Mouse (Mus musculus) neural tube, embryonic 13.5 days (tissue): Measurements from ENCODE around the gene Mysm1. TPM values are rescaled to one million over a fixed set of nuclear protein-coding genes. Genes with fewer than 3 reads are reported as not detected.
A peak's percentile ranks its signal among the peaks of the same experiment; 100 is the strongest.

Experiments
- ATAC-seq: fragments of 200-750 bp; cut with Nextera tagmentation; 2 replicates; pipeline ENCODE4 v1.8.0; 2017; ENCODE audit warnings: low read depth, mild to moderate bottlenecking, moderate TSS enrichment, moderate library complexity
- H3K27ac ChIP-seq: fragments of 300-500 bp; sonication (generic); replicated peaks from 2 replicates; pipeline ENCODE4 v1.5.1; 2015; ENCODE audit warnings: moderate library complexity, mild to moderate bottlenecking, inconsistent platforms
- H3K27me3 ChIP-seq: fragments of 300-500 bp; sonication (generic); 2 replicates; pipeline ENCODE4 v1.6.1; 2015; ENCODE audit warnings: mild to moderate bottlenecking, inconsistent platforms
- H3K36me3 ChIP-seq: fragments of 300-500 bp; sonication (generic); 2 replicates; pipeline ENCODE4 v1.6.1; 2015; ENCODE audit warnings: mild to moderate bottlenecking, inconsistent platforms
- H3K4me1 ChIP-seq: fragments of 300-500 bp; sonication (generic); replicated peaks from 2 replicates; pipeline ENCODE4 v1.6.1; 2015; ENCODE audit warnings: inconsistent platforms
- H3K4me2 ChIP-seq: fragments of 300-500 bp; sonication (generic); 2 replicates; pipeline ENCODE4 v1.6.1; 2015; ENCODE audit warnings: inconsistent platforms, mild to moderate bottlenecking, moderate library complexity
- H3K4me3 ChIP-seq: fragments of 300-500 bp; sonication (generic); 2 replicates; pipeline ENCODE4 v1.5.1; 2015; ENCODE audit warnings: mild to moderate bottlenecking, inconsistent platforms
- H3K9ac ChIP-seq: fragments of 300-500 bp; sonication (generic); 2 replicates; pipeline ENCODE4 v1.6.1; 2015; ENCODE audit warnings: moderate library complexity, mild to moderate bottlenecking, inconsistent platforms
- H3K9me3 ChIP-seq: fragments of 300-500 bp; sonication (generic); 2 replicates; pipeline ENCODE4 v1.6.1; 2016; ENCODE audit warnings: inconsistent platforms
- WGBS: fragments of 180-500 bp; shearing (Covaris S2); methylation state at CpG from one replicate; pipeline ENCODE4 v1.1.7; 2015; 5-methylcytosine and 5-hydroxymethylcytosine counted together
- polyA plus RNA-seq: library from polyadenylated mRNA; unstranded; fragments of >200 nt; fragmentation: Nextera tagmentation; extraction: Ambion mirVana; gene quantifications from 2 replicates; pipeline ENCODE4 v1.2.1, GENCODE M21; 2015

Mysm1 gene
- 27.7 and 29.2 TPM in 2 replicates for polyA plus RNA-seq

DNA sequence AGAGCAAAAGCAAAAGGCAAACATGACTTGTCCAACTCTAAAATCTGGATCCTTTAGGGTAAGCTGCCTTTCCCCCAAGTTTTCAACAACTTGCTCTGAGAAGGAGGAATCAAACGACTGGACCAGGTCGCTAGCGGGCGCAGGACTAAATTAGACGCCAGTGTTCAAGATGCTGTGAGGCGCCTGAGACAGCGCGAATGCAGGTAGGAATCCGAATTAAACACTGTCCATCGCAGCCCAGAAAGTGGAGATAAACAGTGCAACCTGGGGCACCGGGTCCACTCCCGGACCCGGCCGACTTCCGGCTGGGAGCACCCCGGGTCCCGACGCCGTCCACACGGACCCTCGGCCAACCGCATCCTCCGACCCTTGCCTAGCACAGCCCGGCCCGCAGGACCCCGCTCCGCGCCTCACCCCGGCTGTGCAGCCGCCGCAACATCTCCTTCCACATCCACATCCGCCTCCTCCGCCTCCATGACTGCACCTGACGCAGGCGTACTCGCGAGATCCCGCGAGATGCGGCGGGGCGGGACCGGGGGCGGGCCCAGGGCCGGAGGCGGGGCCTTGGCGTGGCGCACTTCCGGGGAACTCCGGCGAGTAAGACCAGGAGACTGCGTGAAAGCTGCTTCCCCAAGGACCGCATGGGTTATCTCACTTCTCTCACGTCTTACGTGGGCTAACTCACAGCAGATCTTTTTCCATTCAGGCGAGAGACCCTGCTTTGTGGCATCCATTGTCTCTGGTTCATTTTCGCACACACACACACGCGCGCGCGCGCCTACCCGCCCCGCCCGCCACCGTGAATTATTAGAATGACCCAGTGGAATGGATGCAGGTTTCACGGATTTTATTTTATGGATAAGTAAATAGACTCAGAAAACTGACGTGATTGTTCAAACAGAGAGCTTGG lies at the start of gene Mysm1:
TSS of gene Mysm1 (minus strand) at position 511 of the 910 bp plus-strand sequence.
- H3K9ac ChIP-seq = peak within 1 kb of the TSS; percentile 89
- H3K4me3 ChIP-seq = peak within 1 kb of the TSS; percentile 87
- peak within 1 kb of the TSS; percentile 92 for H3K4me2 ChIP-seq
- no peaks in the 10 kb centered on the region for H3K27me3 ChIP-seq
- peak; percentile 100 for ATAC-seq
- peak within 1 kb of the TSS; percentile 86 for H3K27ac ChIP-seq
- peaks cover 28% of the 10 kb centered on the region for H3K4me1 ChIP-seq
- peaks cover 13% of the 10 kb centered on the region for H3K36me3 ChIP-seq
- H3K9me3 ChIP-seq = no peaks in the 10 kb centered on the region
- under 1% methylated on average over 69 of the region's 69 CpGs for WGBS

DNA sequence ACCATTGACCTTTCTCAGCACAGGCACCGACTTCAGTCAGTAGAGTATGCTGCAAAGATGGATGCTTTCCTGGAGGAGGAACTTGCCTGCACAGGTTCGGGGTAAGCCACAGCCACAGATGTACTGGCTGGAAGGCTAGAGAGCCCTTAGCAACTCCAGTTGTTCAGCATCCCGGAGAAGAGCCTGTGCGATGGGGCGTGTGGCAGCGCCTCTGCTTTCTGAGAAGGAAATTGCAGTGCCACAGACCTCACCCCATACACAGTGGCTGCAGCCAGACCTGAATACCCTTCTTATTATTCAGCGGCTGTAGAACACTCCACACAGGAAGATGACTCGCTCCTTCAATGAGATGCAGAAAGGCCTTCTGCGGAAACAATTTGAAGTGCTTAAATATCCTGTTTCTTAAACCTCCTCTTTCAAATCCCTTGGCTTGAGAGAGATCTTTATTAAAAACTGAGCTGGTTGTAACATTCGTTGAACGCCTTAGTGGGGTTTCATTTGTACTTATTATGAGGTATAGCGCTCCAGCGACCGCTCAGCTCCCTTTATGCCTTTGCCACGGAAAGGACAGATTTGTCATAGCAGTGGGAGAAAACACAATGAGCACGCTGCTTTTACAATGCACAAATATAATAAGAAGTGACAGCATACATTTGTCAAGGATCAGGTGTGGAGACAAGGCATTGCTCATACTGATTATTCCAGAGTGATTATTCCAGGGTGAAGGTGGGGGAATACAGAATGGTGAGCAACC lies 47.1 kb upstream of the Mysm1 start:
- Histone ChIP-seq H3K36me3 (no peaks in the 10 kb centered on the region), H3K27ac (no peak overlapping the region)
- no peak for ATAC-seq

GRCm38 (mm10) chr4:95023350-95023953 lies 44.6 kb upstream of the Mysm1 start:
- Histone ChIP-seq H3K27ac (no peak overlapping the region), H3K4me3 (no peak overlapping the region), H3K9ac (no peak overlapping the region), H3K4me1 (peaks cover 4% of the 10 kb centered on the region; the same call in 1 of the 2 replicates), H3K9me3 (no peaks in the 10 kb centered on the region), H3K36me3 (no peaks in the 10 kb centered on the region), H3K27me3 (no peaks in the 10 kb centered on the region), H3K4me2 (no peak overlapping the region)
- WGBS = 80% methylated on average over 12 of the region's 12 CpGs
- ATAC-seq = no peak

More for the DNA sequence above, 47.1 kb upstream of the Mysm1 start:
- no peak overlapping the region for H3K9ac ChIP-seq
- H3K27me3 ChIP-seq = no peaks in the 10 kb centered on the region
- 71% methylated on average over 16 of the region's 16 CpGs for WGBS
- H3K4me3 ChIP-seq = no peak overlapping the region
- H3K4me2 ChIP-seq = no peak overlapping the region
- H3K9me3 ChIP-seq = no peaks in the 10 kb centered on the region
- no peaks in the 10 kb centered on the region for H3K4me1 ChIP-seq

DNA sequence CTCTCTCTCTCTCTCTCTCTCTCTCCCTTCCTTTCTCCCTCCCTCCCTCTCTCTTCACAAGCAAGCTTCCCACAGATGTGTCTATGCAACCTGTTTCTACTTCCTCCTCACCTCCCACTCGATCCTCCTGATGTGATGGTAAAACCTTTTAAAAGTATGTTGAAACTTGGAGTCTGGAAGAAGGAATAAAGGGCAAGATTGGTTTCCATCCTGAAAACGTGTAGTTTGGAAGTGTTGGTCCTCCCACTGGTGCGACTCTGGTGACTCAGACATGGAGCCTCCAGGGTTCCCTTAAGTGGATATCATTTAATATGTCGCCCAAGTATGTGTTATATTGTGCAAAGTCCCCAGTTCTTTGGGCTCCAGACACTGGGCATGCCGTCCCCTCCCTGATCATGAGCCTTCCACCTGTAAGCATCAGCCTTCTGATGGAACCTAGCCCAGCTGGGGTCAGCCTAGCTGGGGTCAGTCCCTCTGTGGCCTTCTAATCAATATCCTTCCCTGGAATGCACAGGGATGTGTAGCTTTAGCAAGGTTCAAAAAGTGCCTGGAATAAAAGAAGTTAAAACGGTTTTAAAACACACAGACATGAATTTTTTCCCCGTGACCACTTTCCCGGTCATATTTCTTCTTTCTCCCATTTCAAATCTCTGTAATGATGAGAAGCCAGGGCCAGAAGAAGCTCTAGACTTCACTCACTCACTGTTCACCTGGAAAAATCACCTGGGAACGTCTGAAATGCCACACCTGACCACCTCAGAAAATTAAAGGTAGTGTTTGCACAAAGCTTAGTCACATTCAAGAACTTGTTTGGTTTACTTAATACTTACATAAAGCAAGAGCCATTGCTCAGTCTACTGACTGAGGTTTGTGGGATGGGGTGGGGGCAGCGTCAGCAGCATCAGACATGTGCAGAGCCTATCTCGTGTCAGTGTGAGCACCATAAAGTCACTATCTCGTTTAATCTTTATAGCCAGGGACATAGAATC lies 43.0 kb upstream of the Mysm1 start:
- Histone ChIP-seq H3K9ac (no peak overlapping the region), H3K4me1 (peaks cover 4% of the 10 kb centered on the region; the same call in 1 of the 2 replicates), H3K27ac (no peak overlapping the region), H3K27me3 (no peaks in the 10 kb centered on the region), H3K36me3 (no peaks in the 10 kb centered on the region), H3K4me2 (no peak overlapping the region), H3K4me3 (no peak overlapping the region), H3K9me3 (no peaks in the 10 kb centered on the region)
- no peak for ATAC-seq
- 85% methylated on average over 12 of the region's 12 CpGs for WGBS

GRCm38 (mm10) chr4:95020201-95020600 lies 41.3 kb upstream of the Mysm1 start:
- no peak for ATAC-seq
- no peak overlapping the region for H3K9ac ChIP-seq
- H3K9me3 ChIP-seq = no peaks in the 10 kb centered on the region
- H3K4me3 ChIP-seq = no peak overlapping the region
- WGBS = 88% methylated on average over 2 of the region's 2 CpGs
- H3K4me1 ChIP-seq = peaks cover 4% of the 10 kb centered on the region; the same call in 1 of the 2 replicates
- no peaks in the 10 kb centered on the region for H3K36me3 ChIP-seq
- H3K4me2 ChIP-seq = no peak overlapping the region
- no peak overlapping the region for H3K27ac ChIP-seq
- H3K27me3 ChIP-seq = no peaks in the 10 kb centered on the region

- Histone ChIP-seq H3K4me2 (no peak overlapping the region), H3K36me3 (no peaks in the 10 kb centered on the region), H3K27me3 (no peaks in the 10 kb centered on the region), H3K4me3 (no peak overlapping the region), H3K4me1 (peaks cover 4% of the 10 kb centered on the region; the same call in 1 of the 2 replicates), H3K9ac (no peak overlapping the region), H3K27ac (no peak overlapping the region), H3K9me3 (no peaks in the 10 kb centered on the region)
- ATAC-seq = peak; percentile 23; the same call in 1 of the 2 replicates
- WGBS = 30% methylated on average over 7 of the region's 7 CpGs
Observed at GRCm38 (mm10) chr4:95018221-95018620, 39.3 kb upstream of the Mysm1 start.

GRCm38 (mm10) chr4:95012706-95013105 lies 33.8 kb upstream of the Mysm1 start:
- no peak for ATAC-seq
- Histone ChIP-seq H3K27me3 (no peaks in the 10 kb centered on the region), H3K4me3 (no peak overlapping the region), H3K9ac (no peak overlapping the region), H3K9me3 (no peaks in the 10 kb centered on the region), H3K4me1 (no peaks in the 10 kb centered on the region; the same call in 1 of the 2 replicates), H3K4me2 (no peak overlapping the region), H3K36me3 (no peaks in the 10 kb centered on the region), H3K27ac (no peak overlapping the region)
- WGBS = 81% methylated on average over 1 of the region's 1 CpGs

GRCm38 (mm10) chr4:95012256-95012655 lies 33.4 kb upstream of the Mysm1 start:
- Histone ChIP-seq H3K27me3 (no peaks in the 10 kb centered on the region), H3K27ac (no peak overlapping the region), H3K4me2 (no peak overlapping the region), H3K9ac (no peak overlapping the region), H3K4me3 (no peak overlapping the region), H3K4me1 (no peaks in the 10 kb centered on the region; the same call in 1 of the 2 replicates), H3K36me3 (no peaks in the 10 kb centered on the region), H3K9me3 (no peaks in the 10 kb centered on the region)
- ATAC-seq = no peak

DNA sequence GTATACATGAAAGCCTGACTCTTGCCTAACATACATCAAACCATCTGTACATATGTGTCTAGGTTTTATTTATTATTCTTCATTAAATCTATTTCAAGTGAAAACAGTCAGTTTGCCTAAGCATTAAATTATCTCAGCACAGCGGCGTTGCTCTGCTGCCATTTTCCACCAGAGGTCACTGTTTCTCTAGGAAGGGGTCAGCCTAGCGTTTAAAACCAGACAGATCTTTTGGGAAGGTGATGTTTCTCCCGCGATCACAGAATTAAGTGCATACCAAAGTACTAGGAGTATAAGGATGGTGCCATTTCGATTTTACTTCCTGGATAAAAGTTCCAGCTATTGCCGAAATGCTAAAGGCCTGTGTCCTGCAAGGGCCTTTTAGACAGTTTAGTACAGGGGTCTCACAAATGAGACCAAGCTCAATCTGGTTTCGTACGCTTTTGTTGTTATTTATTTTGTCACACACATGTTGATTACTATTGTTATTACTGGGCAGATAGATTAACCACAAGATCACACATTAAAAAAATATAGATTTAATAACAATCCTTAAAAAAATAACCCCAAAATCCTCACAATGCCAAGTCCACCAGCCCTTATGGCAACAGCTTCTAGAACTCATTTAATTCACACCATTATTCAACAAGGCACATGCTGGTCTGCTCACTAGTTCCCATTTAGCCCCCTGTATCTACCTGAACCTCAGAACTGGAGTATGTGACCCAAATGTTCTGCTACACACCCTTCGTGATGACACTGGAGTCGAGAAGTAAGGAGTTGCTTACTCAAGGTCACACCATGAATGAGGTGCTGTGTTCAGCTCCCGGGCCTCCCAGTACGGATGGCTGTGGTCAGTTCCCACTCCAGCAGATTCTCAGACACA lies 29.5 kb upstream of the Mysm1 start:
- Histone ChIP-seq H3K36me3 (no peaks in the 10 kb centered on the region), H3K9me3 (no peaks in the 10 kb centered on the region), H3K27me3 (no peaks in the 10 kb centered on the region), H3K27ac (no peak overlapping the region), H3K4me2 (no peak overlapping the region), H3K4me3 (no peak overlapping the region), H3K4me1 (no peaks in the 10 kb centered on the region; the same call in 1 of the 2 replicates), H3K9ac (no peak overlapping the region)
- WGBS = 44% methylated on average over 13 of the region's 13 CpGs
- peak; percentile 87 for ATAC-seq

- Histone ChIP-seq H3K36me3 (no peaks in the 10 kb centered on the region), H3K27ac (no peak overlapping the region), H3K9me3 (no peaks in the 10 kb centered on the region), H3K9ac (no peak overlapping the region), H3K4me3 (no peak overlapping the region), H3K4me2 (no peak overlapping the region), H3K4me1 (no peaks in the 10 kb centered on the region; the same call in 1 of the 2 replicates), H3K27me3 (no peaks in the 10 kb centered on the region)
- peak; percentile 40; the same call in 1 of the 2 replicates for ATAC-seq
- WGBS = 44% methylated on average over 8 of the region's 8 CpGs
Observed at GRCm38 (mm10) chr4:95007759-95008158, 28.9 kb upstream of the Mysm1 start.
